Mouse (Mus musculus): Measurements from ENCODE around the gene Msh5.
A peak's percentile ranks its signal among the peaks of the same experiment; 100 is the strongest.
"Not testable (repeated sequence)": the region's sequence is repeated elsewhere in the genome, so short reads cannot be mapped to it uniquely, and the experiment has no call there.

Msh5 gene

DNA sequence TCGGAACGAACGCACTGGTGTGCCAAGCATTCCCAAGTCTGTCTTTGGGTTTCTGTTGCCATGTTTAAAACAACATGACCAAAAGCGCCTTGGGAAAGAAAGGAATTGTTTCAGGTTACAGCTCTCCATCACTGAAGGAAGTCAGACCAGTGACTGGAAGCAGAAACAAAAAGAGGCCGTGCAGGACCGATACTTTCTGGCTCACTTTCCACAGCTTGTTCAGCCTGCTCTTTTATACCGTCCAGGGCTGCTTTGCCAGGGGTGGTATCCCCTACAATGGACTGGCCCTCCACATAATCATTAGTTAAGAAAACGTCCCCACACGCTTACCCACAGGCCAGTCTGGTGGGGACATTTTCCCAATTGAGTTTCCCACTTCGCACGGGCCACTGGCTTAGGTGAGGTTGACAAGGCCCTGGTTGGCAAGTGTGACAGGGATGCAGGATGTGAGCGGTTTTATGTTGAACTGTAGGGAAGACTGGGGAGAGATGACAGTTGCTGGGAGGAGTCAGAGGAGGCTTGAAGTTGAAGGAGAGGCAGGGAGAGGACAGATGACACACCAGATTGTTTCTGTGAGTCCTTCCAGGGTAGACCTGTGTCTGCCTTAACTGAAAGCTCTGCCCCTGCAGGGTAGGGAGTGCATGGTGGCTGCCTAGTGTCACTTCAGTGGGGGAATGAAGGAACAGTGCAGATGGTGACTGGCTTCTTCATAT is 44.2 kb downstream of the Msh5 start:
- no peak for DNase-seq (ENCODE audit: low spot score)

DNA sequence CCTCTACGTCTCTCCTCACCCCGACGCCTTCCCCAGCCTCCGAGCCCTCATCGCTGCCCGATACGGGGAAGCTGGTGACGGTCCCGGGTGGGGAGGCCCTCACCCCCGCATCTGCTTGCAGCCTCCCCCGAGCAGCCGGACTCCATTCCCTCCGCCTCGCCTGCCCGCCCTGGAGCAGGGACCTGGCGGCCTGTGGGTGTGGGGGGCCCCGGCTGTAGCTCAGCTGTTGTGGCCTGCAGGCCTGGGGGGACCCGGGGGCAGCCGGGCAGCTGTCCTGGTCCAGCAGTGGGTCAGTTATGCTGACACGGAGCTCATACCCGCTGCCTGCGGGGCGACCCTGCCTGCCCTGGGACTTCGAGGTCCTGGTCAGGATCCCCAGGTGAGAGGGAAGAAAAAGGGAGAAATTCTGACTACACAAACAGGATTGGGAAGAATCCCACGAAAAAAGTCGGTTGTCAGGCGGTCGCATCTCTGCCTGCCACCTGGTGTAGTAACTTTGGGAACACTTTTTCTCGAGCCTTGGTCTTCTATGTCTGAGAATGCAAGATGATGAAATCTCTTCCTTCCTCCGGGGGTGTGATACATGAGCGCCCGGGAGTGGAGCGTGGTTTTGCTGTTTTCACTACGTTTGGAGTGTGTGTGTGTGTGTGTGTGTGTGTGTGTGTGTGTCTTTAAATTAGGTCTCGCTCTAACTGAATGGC is 44.9 kb downstream of the Msh5 start:
- DNase-seq (ENCODE audit: low spot score): peak; percentile 22

DNA sequence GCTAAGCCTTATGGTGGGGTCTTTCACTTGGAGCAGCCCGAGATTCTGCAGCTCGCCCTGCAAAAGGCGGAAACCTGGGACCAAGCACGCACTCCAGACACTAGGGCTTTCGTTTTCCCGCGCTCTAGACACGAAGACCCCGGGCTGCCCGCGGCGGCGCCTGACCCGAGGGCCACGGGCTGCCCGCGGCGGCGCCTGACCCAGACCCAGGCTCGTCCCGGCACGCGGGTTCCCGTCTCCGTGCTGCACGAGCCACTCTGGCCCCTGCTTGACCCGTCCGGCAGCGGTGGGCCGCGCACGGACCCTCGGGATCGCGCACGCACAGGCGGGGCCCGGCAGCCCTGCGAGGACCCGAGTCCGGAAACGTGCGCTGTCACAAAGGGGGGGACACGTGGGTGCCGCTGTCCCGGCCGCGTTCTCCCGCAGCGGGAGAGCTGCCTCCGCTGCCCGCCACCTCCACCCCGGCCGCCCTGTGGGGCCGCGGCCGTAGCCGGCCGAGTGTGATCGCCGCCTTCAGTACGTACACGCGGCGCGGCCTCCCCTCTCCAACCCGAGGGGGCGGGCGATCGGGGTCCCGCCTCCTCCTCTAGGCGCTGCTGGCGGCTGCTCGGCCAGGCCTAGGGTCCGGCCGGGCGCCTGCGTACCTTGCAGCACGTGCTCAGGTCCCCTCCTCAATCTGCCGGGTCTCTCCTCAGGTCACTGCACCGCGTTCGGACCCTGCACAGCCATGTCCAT is 45.7 kb downstream of the Msh5 start, which contains the start of gene Vars:
Vars (plus strand) TSS at position 271 of the 735 bp plus-strand sequence.
- peak; percentile 93 for DNase-seq (ENCODE audit: low spot score)

DNA sequence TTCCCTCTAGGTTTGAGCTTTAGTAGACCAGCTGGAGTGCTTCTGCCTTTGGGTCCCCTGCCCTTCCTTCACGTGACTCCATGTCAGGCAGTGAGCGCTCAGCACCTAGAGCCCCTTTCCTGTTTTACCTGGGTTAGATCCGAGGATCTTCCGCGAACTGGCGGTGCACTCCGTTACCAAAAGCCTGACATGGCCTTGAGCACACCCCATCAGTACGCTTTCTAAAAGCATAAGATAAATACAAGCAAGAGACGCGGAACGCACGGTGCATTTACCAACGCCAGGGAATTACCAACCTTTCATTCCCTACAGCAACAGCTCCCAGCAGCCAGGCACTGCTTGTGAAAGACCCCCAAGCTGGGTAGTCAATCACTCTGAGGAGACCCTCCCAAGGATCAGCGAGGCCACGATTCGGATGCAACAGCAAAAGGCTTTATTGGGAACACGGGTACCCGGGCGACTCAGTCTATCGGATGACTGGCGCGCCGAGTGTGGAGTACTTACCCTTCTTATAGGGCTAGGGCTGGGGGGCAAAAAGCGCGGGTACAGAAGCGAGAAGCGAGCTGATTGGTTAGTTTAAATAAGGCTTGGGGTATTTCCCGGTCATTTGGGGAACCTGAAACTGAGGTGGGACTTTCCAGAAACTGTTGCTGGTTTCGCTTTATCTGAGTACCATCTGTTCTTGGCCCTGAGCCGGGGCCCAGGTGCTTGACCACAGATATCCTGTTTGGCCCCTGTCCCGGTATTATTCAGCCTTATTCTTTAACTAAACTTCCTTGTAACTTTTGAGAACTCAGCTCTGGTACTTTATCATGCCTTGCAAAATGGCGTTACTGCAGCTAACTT is 46.5 kb downstream of the Msh5 start:
- not testable (repeated sequence) for DNase-seq (ENCODE audit: low spot score)

DNA sequence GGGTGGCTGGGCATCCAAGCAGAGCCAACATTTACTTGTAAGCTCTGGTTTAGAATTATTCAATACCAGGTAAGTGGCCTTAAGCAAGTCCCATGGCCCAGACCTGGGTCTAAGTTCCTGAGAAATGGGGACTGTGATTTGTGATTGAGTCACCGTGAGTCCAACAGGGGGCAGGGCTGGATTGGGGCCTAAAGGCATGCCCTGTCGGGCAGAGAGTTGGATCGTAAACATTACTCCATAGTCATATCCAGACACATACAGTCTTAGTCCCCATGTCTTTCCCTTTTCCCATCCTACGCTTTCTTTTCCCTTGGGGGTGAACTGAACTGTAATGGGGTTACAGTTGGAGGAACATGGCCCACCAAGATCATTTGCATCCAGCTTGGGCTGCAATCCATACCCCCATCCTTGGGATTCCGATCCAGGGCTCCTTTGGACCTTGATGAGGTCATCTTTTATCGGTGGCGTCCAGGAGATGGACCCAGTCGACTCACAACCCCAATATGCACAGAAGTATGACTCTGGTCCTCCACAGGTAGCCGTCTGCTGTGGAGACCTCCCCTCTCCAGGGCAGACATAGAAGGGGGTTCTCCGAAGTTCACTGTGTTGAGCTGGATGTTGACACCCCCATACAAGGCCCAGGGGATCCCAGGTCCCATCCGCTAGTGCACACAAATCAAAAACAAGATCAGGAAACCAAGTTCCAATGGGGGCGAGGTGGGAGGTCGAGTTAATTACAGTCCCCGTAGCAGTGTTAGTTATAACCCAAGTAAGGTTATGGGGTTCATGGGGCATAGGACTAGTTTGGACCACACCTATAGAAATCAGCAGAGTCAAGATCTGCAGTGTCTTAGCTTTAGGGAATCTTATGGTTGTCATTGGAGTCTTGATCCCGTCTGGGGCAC is 47.8 kb downstream of the Msh5 start:
- DNase-seq (ENCODE audit: low spot score): no peak

DNA sequence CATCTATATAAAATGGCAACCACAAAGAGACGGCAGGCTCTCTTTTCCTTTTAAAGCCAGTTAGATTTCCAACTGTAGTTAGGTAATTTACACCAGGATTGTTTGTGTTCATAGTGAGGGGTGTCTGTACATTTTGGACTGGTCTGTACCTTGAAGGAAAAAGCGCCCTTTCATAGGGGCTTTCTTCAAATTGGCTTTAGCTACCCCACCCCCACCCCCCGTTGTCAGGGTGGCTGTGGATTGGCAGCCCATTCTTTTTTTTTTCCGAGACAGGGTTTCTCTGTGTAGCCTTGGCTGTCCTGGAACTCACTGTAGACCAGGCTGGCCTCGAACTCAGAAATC is 49.4 kb downstream of the Msh5 start:
- DNase-seq (ENCODE audit: low spot score): no peak

DNA sequence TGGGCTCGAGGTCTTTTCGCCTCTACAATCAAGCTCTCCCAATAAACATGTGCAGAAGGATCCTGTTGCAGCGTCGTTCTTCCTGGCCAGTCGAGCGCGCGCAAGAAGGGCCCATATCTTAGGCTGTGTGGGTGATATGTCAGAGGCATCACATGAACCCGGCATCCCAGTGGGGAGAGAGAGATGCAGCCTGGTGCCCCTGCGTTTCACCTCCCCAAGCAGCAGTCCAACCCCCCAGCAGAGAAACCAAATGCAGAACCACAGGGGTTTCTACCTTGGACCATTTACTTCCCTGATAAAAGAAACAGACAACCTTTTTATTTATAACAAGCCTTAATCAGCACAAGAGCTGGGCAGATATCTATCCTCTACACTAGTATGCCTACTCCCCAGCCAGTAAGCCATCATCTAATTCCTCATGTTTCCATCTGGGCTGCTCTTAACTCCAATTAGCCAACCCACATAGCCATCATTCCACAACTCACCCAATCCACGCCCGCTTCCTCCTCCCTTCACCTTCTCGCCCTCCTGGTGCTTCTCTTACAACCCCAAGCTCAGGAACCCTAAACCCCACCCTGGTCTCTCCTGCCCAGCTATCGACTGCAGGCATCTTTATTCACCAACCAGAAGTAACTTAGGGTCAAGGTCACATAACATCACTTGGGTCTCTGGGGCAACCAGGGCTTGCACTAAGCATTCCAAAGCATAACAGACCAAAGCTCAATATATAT is 50.0 kb downstream of the Msh5 start:
- DNase-seq (ENCODE audit: low spot score): no peak

DNA sequence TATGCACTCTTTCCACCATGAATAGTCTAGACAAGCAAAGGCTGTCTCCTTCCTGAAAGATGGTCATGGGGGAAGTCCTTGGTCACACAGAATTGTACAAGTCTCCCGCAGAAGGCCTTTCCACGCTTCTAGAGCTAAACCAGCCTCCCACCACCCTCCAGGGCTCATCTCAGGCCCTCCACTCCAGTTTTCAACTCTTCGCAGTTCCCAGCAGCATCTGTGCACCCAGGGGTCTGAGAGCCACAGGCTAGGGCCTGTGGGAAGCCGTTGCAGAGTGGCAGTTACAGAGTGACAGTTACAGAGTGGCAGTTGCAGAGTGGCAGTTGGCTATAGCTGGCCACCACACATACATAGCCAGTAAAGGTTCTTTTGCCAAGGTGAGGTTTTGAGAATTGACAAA is 50.6 kb downstream of the Msh5 start:
- not testable (repeated sequence) for DNase-seq (ENCODE audit: low spot score)

DNA sequence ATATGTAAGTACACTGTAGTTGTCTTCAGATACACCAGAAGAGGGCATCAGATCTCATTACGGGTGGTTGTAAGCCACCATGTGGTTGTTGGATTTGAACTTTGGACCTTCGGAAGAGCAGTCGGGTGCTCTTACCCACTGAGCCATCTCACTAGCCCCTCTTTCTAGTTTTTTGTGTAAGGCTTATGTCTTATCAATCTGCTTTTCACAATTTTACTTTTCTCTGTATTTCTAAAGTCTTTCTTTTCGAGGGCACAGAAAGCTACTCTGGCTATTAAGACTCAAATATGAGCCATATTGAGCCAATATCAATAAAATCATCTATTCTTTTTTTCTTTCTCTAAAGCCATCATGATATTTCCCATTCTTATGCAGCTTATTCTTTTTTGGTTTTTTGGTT is 51.4 kb downstream of the Msh5 start:
- not testable (repeated sequence) for DNase-seq (ENCODE audit: low spot score)

DNA sequence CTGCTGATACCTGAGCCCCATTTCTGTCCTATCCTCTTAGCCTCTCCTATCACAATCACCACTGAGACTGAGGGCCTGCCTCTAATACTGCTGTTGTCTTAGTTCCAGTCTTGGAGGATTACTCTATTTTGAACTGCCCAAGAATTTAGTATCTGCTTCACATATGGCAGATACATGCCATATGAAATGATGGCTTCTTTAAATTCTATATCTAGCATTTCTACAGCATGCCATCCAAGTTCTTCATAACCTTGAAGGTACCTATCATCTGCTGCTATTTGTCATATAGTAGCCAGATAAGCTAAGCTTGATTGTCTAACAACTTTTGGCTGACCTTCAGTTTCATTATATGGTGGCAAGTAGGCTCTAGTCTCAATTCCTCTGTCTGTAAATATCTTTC is 51.8 kb downstream of the Msh5 start:
- DNase-seq (ENCODE audit: low spot score): no peak

DNA sequence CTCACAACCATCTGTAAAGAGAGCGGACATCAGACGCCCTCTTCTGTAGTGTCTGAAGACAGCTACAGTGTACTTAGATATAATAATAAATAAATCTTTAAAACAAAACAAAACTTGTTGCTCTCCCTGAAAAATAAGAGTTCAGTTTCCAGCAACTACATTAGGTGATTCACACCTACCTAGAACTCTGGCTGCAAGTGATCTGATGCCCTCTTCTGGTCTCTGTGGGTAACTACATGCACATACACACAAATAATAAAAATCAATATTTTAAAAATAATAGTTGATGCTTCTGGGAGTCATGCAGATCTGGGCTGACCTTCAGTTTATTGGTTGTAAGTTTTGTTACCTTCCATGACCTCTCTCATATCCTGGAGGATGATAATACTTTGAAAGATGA is 62.3 kb downstream of the Msh5 start:
- DNase-seq (ENCODE audit: low spot score): peak; percentile 65

DNA sequence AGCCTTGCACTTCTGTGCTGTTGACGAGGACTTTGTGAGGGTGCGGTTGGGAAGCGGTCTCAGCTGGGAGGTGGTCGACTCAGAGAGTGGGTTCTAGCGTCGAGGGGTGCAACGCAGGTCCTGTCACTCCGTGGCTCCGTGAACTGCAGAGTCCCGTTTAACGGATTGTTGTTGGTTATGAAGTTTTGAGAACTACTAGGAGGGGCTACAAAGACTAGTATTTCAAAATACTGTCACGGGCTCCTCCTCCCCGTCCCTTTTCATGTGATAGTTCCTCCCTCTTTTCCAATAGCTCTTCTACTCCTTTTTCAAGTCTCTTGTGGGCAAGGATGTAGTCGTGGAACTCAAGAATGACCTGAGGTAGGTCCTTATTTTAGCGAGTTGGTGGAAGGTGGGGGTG is 64.2 kb downstream of the Msh5 start:
- no peak for DNase-seq (ENCODE audit: low spot score)

DNA sequence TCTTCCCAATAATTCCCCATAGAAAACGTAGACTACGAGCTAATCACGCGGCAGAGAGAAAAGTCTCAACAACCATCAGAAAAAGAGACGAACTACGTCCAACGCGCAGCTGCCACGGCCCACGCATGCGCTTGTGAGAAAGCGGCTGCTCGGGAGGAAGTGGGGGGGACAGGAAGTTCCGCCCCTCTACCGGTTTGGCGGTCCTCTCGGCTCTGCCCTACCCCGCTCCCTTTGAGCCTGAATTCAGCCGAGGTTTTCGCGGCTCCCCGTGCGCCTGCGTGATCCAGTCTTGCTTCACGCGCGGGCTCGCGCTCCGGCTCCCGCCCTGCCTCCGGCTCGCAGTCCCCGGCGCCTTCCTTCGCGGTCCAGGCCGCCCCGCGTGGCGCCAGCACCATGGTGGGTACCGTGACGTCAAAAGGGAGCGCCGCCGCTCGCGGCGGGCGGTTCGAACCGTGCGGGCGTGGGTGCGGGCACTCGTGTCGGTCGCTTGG is 64.8 kb downstream of the Msh5 start, which contains the start of gene Lsm2:
Lsm2 (plus strand) TSS at position 173 of the 491 bp plus-strand sequence.
- DNase-seq (ENCODE audit: low spot score): peak; percentile 94

DNA sequence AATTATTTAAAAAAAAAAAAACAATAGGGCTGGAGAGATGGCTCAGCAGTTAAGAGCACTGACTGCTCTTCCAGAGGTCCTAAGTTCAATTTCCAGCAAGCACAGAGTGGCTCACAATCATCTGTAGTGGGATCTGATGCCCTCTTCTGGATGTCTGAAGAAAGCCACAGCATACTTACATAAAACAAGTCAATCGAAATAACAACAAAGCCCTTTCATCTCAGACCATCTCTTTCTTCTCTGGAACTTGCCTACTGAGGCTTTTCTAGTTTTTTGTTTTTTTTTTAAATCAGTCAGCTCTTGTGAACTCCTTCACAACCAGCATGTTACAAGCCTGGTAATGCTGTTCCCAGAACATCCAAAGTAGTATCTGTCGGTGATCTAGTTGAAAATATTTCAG is 65.9 kb downstream of the Msh5 start:
- DNase-seq (ENCODE audit: low spot score): peak; percentile 78

DNA sequence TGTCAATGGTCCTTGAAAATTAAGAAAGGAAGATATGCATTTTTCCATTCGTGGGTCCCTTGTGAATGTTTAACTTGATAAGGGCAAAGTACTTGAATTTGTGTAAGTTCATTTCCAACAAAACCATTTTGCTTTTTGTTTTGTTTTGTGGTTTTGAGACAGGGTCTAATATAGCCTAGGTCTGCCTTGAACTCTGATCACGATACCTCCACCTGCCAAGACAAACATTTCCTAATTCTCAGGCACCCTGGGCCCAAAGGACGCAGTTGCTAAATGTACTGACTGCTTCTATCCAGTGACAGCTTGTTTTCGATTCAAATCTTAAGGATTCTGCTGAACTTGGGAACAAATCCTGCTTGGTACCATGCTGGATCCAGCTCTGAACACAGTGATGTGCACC is 66.9 kb downstream of the Msh5 start:
- DNase-seq (ENCODE audit: low spot score): no peak

All from retina, embryonic 14.5 days (tissue).